Mouse (Mus musculus): Measurements from ENCODE around the gene Ubtd2. TPM values are rescaled to one million over a fixed set of nuclear protein-coding genes. Genes with fewer than 3 reads are reported as not detected.

Gene Ubtd2
- polyA plus RNA-seq, 1 experiment from 2014 or later: 86.4 TPM

GRCm38 (mm10) chr11:32533482-32534261 lies 78.5 kb downstream of the Ubtd2 start:
- under 1% methylated on average over 24 of the region's 24 CpGs for WGBS
- ATAC-seq (ENCODE audit: low read depth) (peak; percentile 16), DNase-seq (ENCODE audit: low spot score) (peak; percentile 61)

GRCm38 (mm10) chr11:32534453-32535075 lies 79.4 kb downstream of the Ubtd2 start:
- Histone ChIP-seq H3K27me3 (replicated peaks; ENCODE audit: control insufficient read depth, insufficient read depth, low read length) (no peaks in the 10 kb centered on the region; the same call in 1 of the 2 replicates), H3K4me2 (ENCODE audit: low read depth, low read length) (peak overlapping the region; percentile 100), H3K27ac (replicated peaks; ENCODE audit: low read depth, low read length) (no peak overlapping the region), H3K9ac (ENCODE audit: low read depth, low read length) (no peak overlapping the region), H3K4me1 (ENCODE audit: control insufficient read depth, insufficient read depth, low read length) (peaks cover 17% of the 10 kb centered on the region), H3K4me3 (ENCODE audit: low read depth, low read length) (peak overlapping the region; percentile 69; the same call in 1 of the 2 replicates), H3K9me3 (ENCODE audit: control insufficient read depth, low read length) (no peaks in the 10 kb centered on the region), H3K36me3 (ENCODE audit: control insufficient read depth, insufficient read depth, low read length) (no peaks in the 10 kb centered on the region)
- DNase-seq (ENCODE audit: low spot score) (no peak), ATAC-seq (ENCODE audit: low read depth) (no peak)
- WGBS: 72% methylated on average over 7 of the region's 7 CpGs

More at GRCm38 (mm10) chr11:32533482-32534261, 78.5 kb downstream of the Ubtd2 start:
- H3K4me2 ChIP-seq (ENCODE audit: low read depth, low read length): peak overlapping the region; percentile 100
- no peaks in the 10 kb centered on the region; the same call in 1 of the 2 replicates for H3K27me3 ChIP-seq (replicated peaks; ENCODE audit: control insufficient read depth, insufficient read depth, low read length)
- peak overlapping the region; percentile 70 for H3K9ac ChIP-seq (ENCODE audit: low read depth, low read length)
- H3K36me3 ChIP-seq (ENCODE audit: control insufficient read depth, insufficient read depth, low read length): no peaks in the 10 kb centered on the region
- no peaks in the 10 kb centered on the region for H3K9me3 ChIP-seq (ENCODE audit: control insufficient read depth, low read length)
- no peak overlapping the region for H3K27ac ChIP-seq (replicated peaks; ENCODE audit: low read depth, low read length)
- peaks cover 17% of the 10 kb centered on the region for H3K4me1 ChIP-seq (ENCODE audit: control insufficient read depth, insufficient read depth, low read length)
- H3K4me3 ChIP-seq (ENCODE audit: low read depth, low read length): peak overlapping the region; percentile 69

- H3K27me3 ChIP-seq (replicated peaks; ENCODE audit: control insufficient read depth, insufficient read depth, low read length): no peaks in the 10 kb centered on the region; the same call in 1 of the 2 replicates
- H3K9me3 ChIP-seq (ENCODE audit: control insufficient read depth, low read length): no peaks in the 10 kb centered on the region
- WGBS: 85% methylated on average over 4 of the region's 4 CpGs
- DNase-seq (ENCODE audit: low spot score): no peak
- no peaks in the 10 kb centered on the region for H3K36me3 ChIP-seq (ENCODE audit: control insufficient read depth, insufficient read depth, low read length)
- H3K4me2 ChIP-seq (ENCODE audit: low read depth, low read length): no peak overlapping the region
- H3K4me3 ChIP-seq (ENCODE audit: low read depth, low read length): no peak overlapping the region
- no peak overlapping the region for H3K9ac ChIP-seq (ENCODE audit: low read depth, low read length)
- no peak for ATAC-seq (ENCODE audit: low read depth)
- peaks cover 17% of the 10 kb centered on the region for H3K4me1 ChIP-seq (ENCODE audit: control insufficient read depth, insufficient read depth, low read length)
- no peak overlapping the region for H3K27ac ChIP-seq (replicated peaks; ENCODE audit: low read depth, low read length)
These were observed 80.5 kb downstream of the Ubtd2 start for GRCm38 (mm10) chr11:32535646-32536045.

- ATAC-seq (ENCODE audit: low read depth): no peak
These were observed 81.8 kb downstream of the Ubtd2 start for GRCm38 (mm10) chr11:32536954-32537353.

GRCm38 (mm10) chr11:32538435-32538834 lies 83.3 kb downstream of the Ubtd2 start:
- 55% methylated on average over 6 of the region's 6 CpGs for WGBS
- H3K4me1 ChIP-seq (ENCODE audit: control insufficient read depth, insufficient read depth, low read length): peaks cover 17% of the 10 kb centered on the region

More at GRCm38 (mm10) chr11:32536954-32537353, 81.8 kb downstream of the Ubtd2 start:
- DNase-seq (ENCODE audit: low spot score): no peak
- WGBS: 53% methylated on average over 7 of the region's 7 CpGs
- H3K27me3 ChIP-seq (replicated peaks; ENCODE audit: control insufficient read depth, insufficient read depth, low read length): no peaks in the 10 kb centered on the region; the same call in 1 of the 2 replicates
- no peaks in the 10 kb centered on the region for H3K9me3 ChIP-seq (ENCODE audit: control insufficient read depth, low read length)
- no peaks in the 10 kb centered on the region for H3K36me3 ChIP-seq (ENCODE audit: control insufficient read depth, insufficient read depth, low read length)
- H3K4me3 ChIP-seq (ENCODE audit: low read depth, low read length): no peak overlapping the region
- no peak overlapping the region for H3K27ac ChIP-seq (replicated peaks; ENCODE audit: low read depth, low read length)
- H3K9ac ChIP-seq (ENCODE audit: low read depth, low read length): no peak overlapping the region
- peaks cover 13% of the 10 kb centered on the region for H3K4me1 ChIP-seq (ENCODE audit: control insufficient read depth, insufficient read depth, low read length)
- H3K4me2 ChIP-seq (ENCODE audit: low read depth, low read length): no peak overlapping the region

GRCm38 (mm10) chr11:32538846-32539245 lies 83.7 kb downstream of the Ubtd2 start:
- 77% methylated on average over 4 of the region's 4 CpGs for WGBS
- Histone ChIP-seq H3K4me2 (ENCODE audit: low read depth, low read length) (no peak overlapping the region), H3K4me3 (ENCODE audit: low read depth, low read length) (no peak overlapping the region), H3K9ac (ENCODE audit: low read depth, low read length) (no peak overlapping the region), H3K27ac (replicated peaks; ENCODE audit: low read depth, low read length) (no peak overlapping the region; the same call in 1 of the 2 replicates), H3K36me3 (ENCODE audit: control insufficient read depth, insufficient read depth, low read length) (no peaks in the 10 kb centered on the region), H3K27me3 (replicated peaks; ENCODE audit: control insufficient read depth, insufficient read depth, low read length) (no peaks in the 10 kb centered on the region; the same call in 1 of the 2 replicates), H3K4me1 (ENCODE audit: control insufficient read depth, insufficient read depth, low read length) (peaks cover 13% of the 10 kb centered on the region), H3K9me3 (ENCODE audit: control insufficient read depth, low read length) (no peaks in the 10 kb centered on the region)
- no peak for ATAC-seq (ENCODE audit: low read depth)
- no peak for DNase-seq (ENCODE audit: low spot score)

More at GRCm38 (mm10) chr11:32538435-32538834, 83.3 kb downstream of the Ubtd2 start:
- Histone ChIP-seq H3K27me3 (replicated peaks; ENCODE audit: control insufficient read depth, insufficient read depth, low read length) (no peaks in the 10 kb centered on the region; the same call in 1 of the 2 replicates), H3K4me2 (ENCODE audit: low read depth, low read length) (no peak overlapping the region), H3K36me3 (ENCODE audit: control insufficient read depth, insufficient read depth, low read length) (no peaks in the 10 kb centered on the region), H3K27ac (replicated peaks; ENCODE audit: low read depth, low read length) (no peak overlapping the region), H3K4me3 (ENCODE audit: low read depth, low read length) (no peak overlapping the region), H3K9ac (ENCODE audit: low read depth, low read length) (no peak overlapping the region), H3K9me3 (ENCODE audit: control insufficient read depth, low read length) (no peaks in the 10 kb centered on the region)
- no peak for ATAC-seq (ENCODE audit: low read depth)
- DNase-seq (ENCODE audit: low spot score): no peak

- Histone ChIP-seq H3K9ac (ENCODE audit: low read depth, low read length) (no peak overlapping the region), H3K4me1 (ENCODE audit: control insufficient read depth, insufficient read depth, low read length) (peaks cover 8% of the 10 kb centered on the region), H3K27me3 (replicated peaks; ENCODE audit: control insufficient read depth, insufficient read depth, low read length) (no peaks in the 10 kb centered on the region), H3K36me3 (ENCODE audit: control insufficient read depth, insufficient read depth, low read length) (no peaks in the 10 kb centered on the region), H3K9me3 (ENCODE audit: control insufficient read depth, low read length) (no peaks in the 10 kb centered on the region), H3K27ac (replicated peaks; ENCODE audit: low read depth, low read length) (no peak overlapping the region), H3K4me3 (ENCODE audit: low read depth, low read length) (no peak overlapping the region), H3K4me2 (ENCODE audit: low read depth, low read length) (no peak overlapping the region)
- DNase-seq (ENCODE audit: low spot score) (no peak), ATAC-seq (ENCODE audit: low read depth) (no peak)
- WGBS: 77% methylated on average over 7 of the region's 7 CpGs
These were observed 84.5 kb downstream of the Ubtd2 start for GRCm38 (mm10) chr11:32539717-32540116.

- no peak for ATAC-seq (ENCODE audit: low read depth)
- 71% methylated on average over 6 of the region's 6 CpGs for WGBS
These were observed 85.3 kb downstream of the Ubtd2 start for GRCm38 (mm10) chr11:32540463-32540862.

More at GRCm38 (mm10) chr11:32540463-32540862, 85.3 kb downstream of the Ubtd2 start:
- H3K36me3 ChIP-seq (ENCODE audit: control insufficient read depth, insufficient read depth, low read length): no peaks in the 10 kb centered on the region
- no peak overlapping the region for H3K27ac ChIP-seq (replicated peaks; ENCODE audit: low read depth, low read length)
- H3K27me3 ChIP-seq (replicated peaks; ENCODE audit: control insufficient read depth, insufficient read depth, low read length): no peaks in the 10 kb centered on the region
- no peaks in the 10 kb centered on the region for H3K9me3 ChIP-seq (ENCODE audit: control insufficient read depth, low read length)
- H3K4me3 ChIP-seq (ENCODE audit: low read depth, low read length): no peak overlapping the region
- DNase-seq (ENCODE audit: low spot score): no peak
- peaks cover 8% of the 10 kb centered on the region for H3K4me1 ChIP-seq (ENCODE audit: control insufficient read depth, insufficient read depth, low read length)
- no peak overlapping the region for H3K9ac ChIP-seq (ENCODE audit: low read depth, low read length)
- no peak overlapping the region for H3K4me2 ChIP-seq (ENCODE audit: low read depth, low read length)

Data from embryonic facial prominence, embryonic 14.5 days (tissue).